Comparison of ENCODE assay signal across 8 mouse cellular contexts in genomic region chr17:12996345-12996744, GRCm38 (mm10). TPM values are rescaled to one million over a fixed set of nuclear protein-coding genes. Genes with fewer than 3 reads are reported as not detected.
DNase-seq lines count a peak whose midpoint lies in the region; ATAC-seq and TF ChIP-seq lines count a peak whose summit lies in the region.

No protein-coding gene starts in this region.

- H3K9ac ChIP-seq in forebrain, embryonic 11.5 days (ENCODE audit: low read length), result no peak overlapping the region
- no peak overlapping the region for H3K9ac ChIP-seq in forebrain, embryonic 15.5 days (replicated peaks)
- H3K9ac ChIP-seq in midbrain, postnatal 0 days (replicated peaks; ENCODE audit: low read length, poor library complexity, severe bottlenecking), result no peak overlapping the region
- H3K9ac ChIP-seq in midbrain, embryonic 15.5 days, result no peak overlapping the region

- H3K4me1 ChIP-seq in forebrain, embryonic 11.5 days (replicated peaks; ENCODE audit: control insufficient read depth, insufficient read depth, low read length), result no peaks in the 10 kb centered on the region
- peaks cover 7% of the 10 kb centered on the region; the same call in 1 of the 2 replicates for H3K4me1 ChIP-seq in forebrain, embryonic 15.5 days
- H3K4me1 ChIP-seq in midbrain, postnatal 0 days (ENCODE audit: insufficient read depth, low read length), result no peaks in the 10 kb centered on the region
- peaks cover 7% of the 10 kb centered on the region; the same call in 1 of the 2 replicates for H3K4me1 ChIP-seq in midbrain, embryonic 15.5 days

- TF ChIP-seq CTCF in midbrain, postnatal 0 days (IDR thresholded peaks at IDR 0.05), result peak; percentile 82

- peak; percentile 56 for DNase-seq in forebrain, embryonic 11.5 days (ENCODE audit: low spot score)
- DNase-seq in midbrain, postnatal 0 days (ENCODE audit: low spot score), result peak; percentile 72
- peak; percentile 75 to 76 for DNase-seq in cerebellum, adult 18-20 months
- peak; percentile 62 for DNase-seq in heart, postnatal 4 days
- peak; percentile 56 to 65 for DNase-seq in lung, adult 18-20 months
- peak; percentile 32 to 69 for DNase-seq in spleen, postnatal 4 days (ENCODE audit: low spot score in 2 of 2)

- H3K27ac ChIP-seq in forebrain, embryonic 11.5 days (ENCODE audit: low read depth, low read length), result no peak overlapping the region
- H3K27ac ChIP-seq in forebrain, embryonic 15.5 days (replicated peaks), result no peak overlapping the region
- no peak overlapping the region for H3K27ac ChIP-seq in midbrain, postnatal 0 days (ENCODE audit: low read depth, low read length)
- H3K27ac ChIP-seq in midbrain, embryonic 15.5 days, result no peak overlapping the region

- no peak overlapping the region for H3K4me3 ChIP-seq in forebrain, embryonic 11.5 days (ENCODE audit: low read depth, low read length)
- no peak overlapping the region for H3K4me3 ChIP-seq in forebrain, embryonic 15.5 days
- no peak overlapping the region for H3K4me3 ChIP-seq in midbrain, postnatal 0 days (ENCODE audit: low read depth, low read length)
- H3K4me3 ChIP-seq in midbrain, embryonic 15.5 days, result no peak overlapping the region

- no peaks in the 10 kb centered on the region for H3K36me3 ChIP-seq in forebrain, embryonic 11.5 days (ENCODE audit: control insufficient read depth, insufficient read depth, low read length)
- no peaks in the 10 kb centered on the region for H3K36me3 ChIP-seq in forebrain, embryonic 15.5 days
- no peaks in the 10 kb centered on the region for H3K36me3 ChIP-seq in midbrain, postnatal 0 days (ENCODE audit: insufficient read depth, low read length)
- H3K36me3 ChIP-seq in midbrain, embryonic 15.5 days (replicated peaks), result no peaks in the 10 kb centered on the region

- no peak for ATAC-seq in forebrain, embryonic 11.5 days (replicated peaks; ENCODE audit: low FRiP score)
- no peak for ATAC-seq in forebrain, embryonic 15.5 days (replicated peaks)
- ATAC-seq in midbrain, postnatal 0 days (ENCODE audit: low FRiP score), result no peak
- ATAC-seq in midbrain, embryonic 15.5 days (replicated peaks), result no peak

- no peaks in the 10 kb centered on the region for H3K27me3 ChIP-seq in forebrain, embryonic 11.5 days (ENCODE audit: control insufficient read depth, insufficient read depth, low read length)
- H3K27me3 ChIP-seq in forebrain, embryonic 15.5 days, result no peaks in the 10 kb centered on the region
- H3K27me3 ChIP-seq in midbrain, postnatal 0 days (ENCODE audit: insufficient read depth, low read length), result no peaks in the 10 kb centered on the region
- no peaks in the 10 kb centered on the region for H3K27me3 ChIP-seq in midbrain, embryonic 15.5 days (replicated peaks)

- WGBS in forebrain, embryonic 11.5 days, result 21% methylated on average over 3 of the region's 3 CpGs
- 11% methylated on average over 3 of the region's 3 CpGs for WGBS in forebrain, embryonic 15.5 days
- WGBS in midbrain, postnatal 0 days, result 9% methylated on average over 3 of the region's 3 CpGs
- WGBS in midbrain, embryonic 15.5 days, result 13% methylated on average over 3 of the region's 3 CpGs

- no peaks in the 10 kb centered on the region for H3K9me3 ChIP-seq in forebrain, embryonic 11.5 days (ENCODE audit: control insufficient read depth, low read length)
- H3K9me3 ChIP-seq in forebrain, embryonic 15.5 days, result no peaks in the 10 kb centered on the region
- no peaks in the 10 kb centered on the region for H3K9me3 ChIP-seq in midbrain, postnatal 0 days (ENCODE audit: low read length)
- no peaks in the 10 kb centered on the region for H3K9me3 ChIP-seq in midbrain, embryonic 15.5 days

- H3K4me2 ChIP-seq in forebrain, embryonic 11.5 days (ENCODE audit: low read depth, low read length, severe bottlenecking), result no peak overlapping the region
- no peak overlapping the region for H3K4me2 ChIP-seq in forebrain, embryonic 15.5 days (replicated peaks)
- no peak overlapping the region for H3K4me2 ChIP-seq in midbrain, postnatal 0 days (ENCODE audit: low read depth, low read length, poor library complexity, severe bottlenecking)
- H3K4me2 ChIP-seq in midbrain, embryonic 15.5 days, result no peak overlapping the region

RNA-seq across cellular contexts. Expression of gene Wtap, which starts 2.4 kb away (rescaled TPM):
- polyA plus RNA-seq in forebrain, embryonic 11.5 days (2014; fragmentation: Nextera tagmentation; extraction: Ambion mirVana), result 140 and 141 TPM in 2 replicates
- polyA plus RNA-seq in forebrain, embryonic 15.5 days (2015; fragmentation: Nextera tagmentation; extraction: Ambion mirVana), result 157 and 161 TPM in 2 replicates
- total RNA-seq in midbrain, postnatal 0 days (2014; rRNA removed), result 82.7 and 88.8 TPM in 2 replicates
- polyA plus RNA-seq in midbrain, postnatal 0 days (2015; fragmentation: Nextera tagmentation; extraction: Ambion mirVana), result 134 and 147 TPM in 2 replicates
- polyA plus RNA-seq in midbrain, embryonic 15.5 days (2015; fragmentation: Nextera tagmentation; extraction: Ambion mirVana), result 132 and 134 TPM in 2 replicates
- 10 to 100 TPM; 54.9 to 56.8 TPM for total RNA-seq in heart, postnatal 4 days (2021)

RNA-seq across cellular contexts. Expression of gene Sod2, which starts 10.3 kb away (rescaled TPM):
- polyA plus RNA-seq in forebrain, embryonic 11.5 days (2014; fragmentation: Nextera tagmentation; extraction: Ambion mirVana), result 107 and 115 TPM in 2 replicates
- polyA plus RNA-seq in forebrain, embryonic 15.5 days (2015; fragmentation: Nextera tagmentation; extraction: Ambion mirVana), result 113 and 121 TPM in 2 replicates
- 160 and 177 TPM in 2 replicates for total RNA-seq in midbrain, postnatal 0 days (2014; rRNA removed)
- 121 and 128 TPM in 2 replicates for polyA plus RNA-seq in midbrain, postnatal 0 days (2015; fragmentation: Nextera tagmentation; extraction: Ambion mirVana)
- 118 and 119 TPM in 2 replicates for polyA plus RNA-seq in midbrain, embryonic 15.5 days (2015; fragmentation: Nextera tagmentation; extraction: Ambion mirVana)
- 100 to 1,000 TPM; 589 to 631 TPM for total RNA-seq in heart, postnatal 4 days (2021)

RNA-seq across cellular contexts. Expression of gene Acat2, which starts 35.8 kb away (rescaled TPM):
- polyA plus RNA-seq in forebrain, embryonic 11.5 days (2014; fragmentation: Nextera tagmentation; extraction: Ambion mirVana), result 324 and 345 TPM in 2 replicates
- polyA plus RNA-seq in forebrain, embryonic 15.5 days (2015; fragmentation: Nextera tagmentation; extraction: Ambion mirVana), result 323 TPM in 2 replicates
- total RNA-seq in midbrain, postnatal 0 days (2014; rRNA removed), result 181 and 194 TPM in 2 replicates
- 247 and 254 TPM in 2 replicates for polyA plus RNA-seq in midbrain, postnatal 0 days (2015; fragmentation: Nextera tagmentation; extraction: Ambion mirVana)
- polyA plus RNA-seq in midbrain, embryonic 15.5 days (2015; fragmentation: Nextera tagmentation; extraction: Ambion mirVana), result 346 and 354 TPM in 2 replicates
- total RNA-seq in heart, postnatal 4 days (2021), result 10 to 100 TPM; 20.3 to 21.1 TPM

RNA-seq across cellular contexts. Expression of gene Gpr31b, which starts 55.8 kb away (rescaled TPM):
- polyA plus RNA-seq in forebrain, embryonic 11.5 days (2014; fragmentation: Nextera tagmentation; extraction: Ambion mirVana), result 0.23 TPM in 1 of 2 replicates, not detected in the other
- 0.32 TPM in 1 of 2 replicates, not detected in the other for polyA plus RNA-seq in forebrain, embryonic 15.5 days (2015; fragmentation: Nextera tagmentation; extraction: Ambion mirVana)
- total RNA-seq in midbrain, postnatal 0 days (2014; rRNA removed), result 0.80 and 1.0 TPM in 2 replicates
- polyA plus RNA-seq in midbrain, postnatal 0 days (2015; fragmentation: Nextera tagmentation; extraction: Ambion mirVana), result not detected in 2 replicates
- 0.17 TPM in 1 of 2 replicates, not detected in the other for polyA plus RNA-seq in midbrain, embryonic 15.5 days (2015; fragmentation: Nextera tagmentation; extraction: Ambion mirVana)
- total RNA-seq in heart, postnatal 4 days (2021), result under 1 TPM in 1 of 2 experiments, not detected in 1; 0.23 TPM

RNA-seq across cellular contexts. Expression of gene Acat3, which starts 55.9 kb away (rescaled TPM):
- polyA plus RNA-seq in forebrain, embryonic 11.5 days (2014; fragmentation: Nextera tagmentation; extraction: Ambion mirVana), result 0.87 and 1.3 TPM in 2 replicates
- polyA plus RNA-seq in forebrain, embryonic 15.5 days (2015; fragmentation: Nextera tagmentation; extraction: Ambion mirVana), result 1.00 and 1.0 TPM in 2 replicates
- total RNA-seq in midbrain, postnatal 0 days (2014; rRNA removed), result 0.52 and 0.82 TPM in 2 replicates
- polyA plus RNA-seq in midbrain, postnatal 0 days (2015; fragmentation: Nextera tagmentation; extraction: Ambion mirVana), result 1.5 and 2.0 TPM in 2 replicates
- 1.2 and 1.9 TPM in 2 replicates for polyA plus RNA-seq in midbrain, embryonic 15.5 days (2015; fragmentation: Nextera tagmentation; extraction: Ambion mirVana)
- total RNA-seq in heart, postnatal 4 days (2021), result not detected
